Mouse (Mus musculus) erythroblast, embryonic 14.5 days (primary cell): ENCODE data around the gene Il2rb. TPM values are rescaled to one million over a fixed set of nuclear protein-coding genes. Genes with fewer than 3 reads are reported as not detected.

Experiments
- H3K27me3 ChIP-seq: 2 replicates; pipeline ENCODE4 v1.6.1; 2012; ENCODE audit warnings: inconsistent platforms; ENCODE audit not compliant: control insufficient read depth
- H3K36me3 ChIP-seq: 2 replicates; pipeline ENCODE4 v1.6.1; 2012; ENCODE audit warnings: mild to moderate bottlenecking, inconsistent platforms; ENCODE audit not compliant: control insufficient read depth
- H3K4me1 ChIP-seq: 2 replicates; pipeline ENCODE4 v1.6.1; 2012; ENCODE audit warnings: inconsistent platforms; ENCODE audit not compliant: control insufficient read depth
- H3K4me3 ChIP-seq: replicated peaks from 2 replicates; pipeline ENCODE3; 2012; ENCODE audit warnings: moderate library complexity, mild to moderate bottlenecking, inconsistent platforms
- H3K9me3 ChIP-seq: 2 replicates; pipeline ENCODE4 v1.6.1; 2012; ENCODE audit warnings: low read length, inconsistent platforms, mixed read lengths; ENCODE audit not compliant: control insufficient read depth
- GATA1 ChIP-seq: IDR thresholded peaks from 2 replicates; pipeline ENCODE4 v1.6.1; 2012; ENCODE audit warnings: low read length, inconsistent platforms, mixed read lengths
- TAL1 ChIP-seq: IDR thresholded peaks from 3 replicates; pipeline ENCODE4 v1.6.1; 2012; ENCODE audit warnings: low read length, inconsistent platforms, mixed read lengths
- polyA plus RNA-seq: library from polyadenylated mRNA; stranded (reverse); fragments of >175 nt; gene quantifications from 2 replicates; pipeline ENCODE4 v1.2.3, GENCODE M21; 2012

Il2rb gene
- polyA plus RNA-seq, 1 experiment: 0.01 TPM

- H3K9me3 ChIP-seq: no peaks in the 10 kb centered on the region
- TF ChIP-seq TAL1 (no peak), GATA1 (no peak)
- H3K36me3 ChIP-seq: no peaks in the 10 kb centered on the region; the same call in 1 of the 2 replicates
- no peak overlapping the region for H3K4me3 ChIP-seq
- no peaks in the 10 kb centered on the region for H3K27me3 ChIP-seq
- H3K4me1 ChIP-seq: no peaks in the 10 kb centered on the region; the same call in 1 of the 2 replicates
These were observed 28.3 kb downstream of the Il2rb start for GRCm38 (mm10) chr15:78466809-78467208.

- TF ChIP-seq GATA1 (no peak), TAL1 (no peak)
- Histone ChIP-seq H3K36me3 (no peaks in the 10 kb centered on the region; the same call in 1 of the 2 replicates), H3K4me3 (no peak overlapping the region), H3K4me1 (no peaks in the 10 kb centered on the region), H3K9me3 (no peaks in the 10 kb centered on the region), H3K27me3 (no peaks in the 10 kb centered on the region)
These were observed 32.1 kb downstream of the Il2rb start for GRCm38 (mm10) chr15:78462981-78463380.

- no peak for TF ChIP-seq TAL1
- TF ChIP-seq GATA1: no peak
These were observed 37.9 kb downstream of the Il2rb start for GRCm38 (mm10) chr15:78457193-78457592.

DNA sequence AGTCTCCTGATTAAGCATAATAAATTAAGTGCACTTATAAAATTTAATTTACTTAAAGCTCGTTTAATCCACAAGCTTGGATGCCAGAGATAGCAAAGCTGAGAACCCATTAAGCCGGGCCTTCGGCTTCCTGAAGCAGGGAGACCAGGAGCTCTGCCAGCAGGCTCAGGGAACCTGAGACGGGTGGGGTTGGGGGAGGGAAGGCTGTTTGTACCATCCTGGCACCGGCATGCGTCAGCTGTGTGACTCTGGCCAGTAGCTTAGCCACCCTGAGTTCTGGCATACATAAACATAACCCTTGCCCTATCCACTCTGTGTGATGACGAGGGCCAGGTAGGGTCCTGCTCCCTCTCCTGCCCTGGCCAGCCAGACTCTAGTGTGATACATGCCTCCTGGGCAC, 39.0 kb downstream of the Il2rb start:
- Histone ChIP-seq H3K4me1 (peaks cover 14% of the 10 kb centered on the region), H3K27me3 (no peaks in the 10 kb centered on the region), H3K4me3 (no peak overlapping the region), H3K9me3 (no peaks in the 10 kb centered on the region), H3K36me3 (peaks cover 7% of the 10 kb centered on the region; the same call in 1 of the 2 replicates)
- TF ChIP-seq TAL1 (no peak), GATA1 (no peak)

More at GRCm38 (mm10) chr15:78457193-78457592, 37.9 kb downstream of the Il2rb start:
- Histone ChIP-seq H3K4me3 (no peak overlapping the region), H3K4me1 (peaks cover 7% of the 10 kb centered on the region), H3K27me3 (no peaks in the 10 kb centered on the region), H3K36me3 (peaks cover 4% of the 10 kb centered on the region; the same call in 1 of the 2 replicates), H3K9me3 (no peaks in the 10 kb centered on the region)

GRCm38 (mm10) chr15:78455168-78455567, 39.9 kb downstream of the Il2rb start:
- no peaks in the 10 kb centered on the region for H3K27me3 ChIP-seq
- no peaks in the 10 kb centered on the region for H3K9me3 ChIP-seq
- peaks cover 7% of the 10 kb centered on the region; the same call in 1 of the 2 replicates for H3K36me3 ChIP-seq
- TF ChIP-seq TAL1: no peak
- no peak for TF ChIP-seq GATA1
- H3K4me3 ChIP-seq: no peak overlapping the region
- H3K4me1 ChIP-seq: peaks cover 21% of the 10 kb centered on the region

GRCm38 (mm10) chr15:78452929-78453328, 42.1 kb downstream of the Il2rb start:
- H3K4me3 ChIP-seq: no peak overlapping the region
- peaks cover 7% of the 10 kb centered on the region; the same call in 1 of the 2 replicates for H3K36me3 ChIP-seq
- H3K4me1 ChIP-seq: peaks cover 42% of the 10 kb centered on the region
- H3K27me3 ChIP-seq: no peaks in the 10 kb centered on the region
- H3K9me3 ChIP-seq: no peaks in the 10 kb centered on the region
- TF ChIP-seq GATA1 (no peak), TAL1 (no peak)

GRCm38 (mm10) chr15:78451201-78451600, 43.9 kb downstream of the Il2rb start:
- Histone ChIP-seq H3K9me3 (no peaks in the 10 kb centered on the region), H3K4me3 (no peak overlapping the region), H3K36me3 (peaks cover 7% of the 10 kb centered on the region; the same call in 1 of the 2 replicates), H3K4me1 (peaks cover 47% of the 10 kb centered on the region), H3K27me3 (no peaks in the 10 kb centered on the region)
- no peak for TF ChIP-seq TAL1
- no peak for TF ChIP-seq GATA1

GRCm38 (mm10) chr15:78450419-78450768, 44.7 kb downstream of the Il2rb start:
- Histone ChIP-seq H3K9me3 (no peaks in the 10 kb centered on the region), H3K4me1 (peaks cover 47% of the 10 kb centered on the region), H3K36me3 (peaks cover 7% of the 10 kb centered on the region; the same call in 1 of the 2 replicates), H3K4me3 (no peak overlapping the region), H3K27me3 (no peaks in the 10 kb centered on the region)
- no peak for TF ChIP-seq TAL1
- no peak for TF ChIP-seq GATA1

- TF ChIP-seq TAL1 (no peak), GATA1 (no peak)
- Histone ChIP-seq H3K9me3 (no peaks in the 10 kb centered on the region), H3K4me3 (no peak overlapping the region), H3K4me1 (peaks cover 47% of the 10 kb centered on the region), H3K36me3 (peaks cover 7% of the 10 kb centered on the region; the same call in 1 of the 2 replicates), H3K27me3 (no peaks in the 10 kb centered on the region)
These were observed 45.2 kb downstream of the Il2rb start for GRCm38 (mm10) chr15:78449694-78450418.
